Mouse (Mus musculus): Measurements from ENCODE around the gene Pms2.

Gene Pms2

DNA sequence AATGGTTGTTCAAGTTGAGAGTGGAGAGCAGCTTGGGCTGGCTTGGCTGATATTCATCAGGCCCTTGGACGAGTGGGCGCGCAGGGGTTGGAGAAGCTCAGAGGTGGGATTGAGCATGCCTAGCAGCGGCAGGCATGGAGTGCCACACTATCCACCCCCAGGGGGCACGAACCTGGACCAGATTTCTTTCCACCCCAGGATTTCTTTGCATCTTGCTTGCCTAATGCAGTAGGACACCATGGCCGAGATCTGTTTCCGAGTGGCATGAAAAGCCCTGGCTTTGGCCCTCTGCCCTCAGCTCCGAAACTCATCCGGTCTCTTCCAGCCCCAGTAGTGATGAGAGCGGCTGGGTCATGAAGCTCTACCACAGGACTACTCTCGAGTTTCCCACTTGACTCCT lies 23.6 kb downstream of the Pms2 start:
- DNase-seq (ENCODE audit: low spot score) = no peak

DNA sequence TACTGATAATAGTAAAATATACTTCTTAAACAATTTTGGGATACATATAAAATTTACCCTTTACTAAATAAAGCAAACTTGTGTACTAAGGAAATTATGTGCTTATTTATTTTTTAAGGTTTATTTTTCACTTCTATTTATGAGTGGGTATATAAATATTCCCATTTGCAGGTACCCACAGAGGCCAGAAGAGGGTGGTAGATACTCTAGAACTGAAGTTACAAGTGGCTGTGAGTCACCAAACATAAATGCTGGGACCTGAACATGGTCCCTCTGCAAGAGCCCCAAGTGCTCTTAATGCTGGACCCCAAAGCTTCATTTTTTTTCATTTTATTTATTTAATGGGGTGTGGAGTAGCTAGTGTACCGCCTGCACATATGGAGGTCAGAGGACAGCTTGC lies 24.1 kb downstream of the Pms2 start:
- DNase-seq (ENCODE audit: low spot score) = no peak

DNA sequence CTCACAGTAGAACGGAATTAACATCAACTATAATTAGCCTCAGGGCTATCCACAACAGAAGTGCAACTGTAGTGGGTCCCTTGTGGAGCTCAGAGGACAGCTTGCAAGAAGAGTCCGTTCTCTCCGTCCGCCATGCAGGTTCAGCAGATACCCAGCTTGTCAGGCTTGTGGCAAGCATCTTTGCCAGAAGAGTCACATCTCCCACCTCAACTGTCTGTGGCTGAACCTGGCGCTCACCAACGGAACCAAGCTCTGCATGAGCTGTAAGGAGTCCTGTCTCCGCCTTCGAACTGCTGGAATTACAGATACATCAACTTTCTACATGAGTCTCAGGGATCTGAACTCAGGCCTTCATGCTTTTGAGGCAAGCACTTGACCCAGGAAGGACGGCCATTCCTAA lies 26.4 kb downstream of the Pms2 start:
- no peak for DNase-seq (ENCODE audit: low spot score)

DNA sequence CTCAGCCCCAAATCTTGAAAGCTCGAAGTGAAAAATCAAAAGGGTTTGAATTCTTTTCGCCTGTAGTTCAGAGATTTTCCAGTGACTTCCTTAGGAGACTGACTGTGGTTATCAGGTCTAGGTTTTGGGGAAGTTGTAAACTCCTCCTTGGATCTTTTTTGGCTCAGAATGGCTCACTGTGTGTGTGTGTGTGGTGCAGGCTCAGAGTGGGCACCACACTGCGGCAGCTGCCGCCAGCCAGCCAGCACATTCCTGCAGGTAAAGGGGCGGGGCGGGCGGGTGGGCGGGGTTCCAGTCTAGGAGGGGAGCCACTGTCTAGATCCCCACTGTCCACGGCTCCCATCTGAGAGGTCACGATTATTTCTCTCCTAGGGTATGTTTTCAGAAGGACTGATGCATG lies 31.8 kb downstream of the Pms2 start:
- DNase-seq (ENCODE audit: low spot score) = no peak

DNA sequence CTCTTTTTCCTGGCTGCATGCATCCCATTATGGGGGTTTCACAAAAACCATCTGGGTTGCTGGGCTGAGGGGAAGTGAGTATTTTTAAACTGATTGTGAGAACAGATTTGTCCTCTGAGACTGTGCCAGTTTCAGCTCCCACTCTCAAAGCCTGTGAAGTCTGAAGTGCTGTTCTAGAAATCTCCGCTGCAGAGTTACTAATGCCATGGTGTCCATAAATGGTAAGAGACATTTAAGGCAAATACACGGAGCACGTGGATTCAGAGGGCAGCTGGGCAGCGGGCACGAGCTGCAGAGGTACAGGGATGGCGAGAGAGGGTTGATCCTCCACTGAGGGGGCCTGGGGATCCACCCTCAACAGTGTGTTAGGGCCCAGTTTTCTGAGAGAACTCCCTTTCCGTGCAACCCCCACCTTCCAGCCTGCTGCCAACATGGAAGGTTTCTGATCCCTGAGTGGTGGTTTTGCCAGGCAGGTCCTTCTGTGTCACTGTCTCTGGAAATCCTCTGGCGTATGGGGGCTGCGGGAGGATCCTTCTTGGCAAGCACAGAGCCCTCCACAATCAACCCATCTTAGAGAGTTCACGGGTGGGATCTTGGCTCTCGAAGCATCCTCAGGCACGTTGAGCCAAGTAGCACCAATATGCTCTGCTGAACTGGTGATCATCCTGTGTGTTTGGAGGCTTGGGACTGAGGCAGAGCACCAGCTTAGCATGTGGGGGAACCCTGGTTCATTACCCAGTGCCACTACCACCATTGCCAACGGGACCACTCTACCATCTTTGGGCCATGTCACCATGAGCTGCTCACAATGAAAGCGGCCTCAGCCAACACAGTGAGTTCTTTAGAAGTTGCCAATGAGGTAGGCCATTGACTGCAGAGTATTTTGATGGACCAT lies 33.7 kb downstream of the Pms2 start:
- DNase-seq (ENCODE audit: low spot score) = no peak

DNA sequence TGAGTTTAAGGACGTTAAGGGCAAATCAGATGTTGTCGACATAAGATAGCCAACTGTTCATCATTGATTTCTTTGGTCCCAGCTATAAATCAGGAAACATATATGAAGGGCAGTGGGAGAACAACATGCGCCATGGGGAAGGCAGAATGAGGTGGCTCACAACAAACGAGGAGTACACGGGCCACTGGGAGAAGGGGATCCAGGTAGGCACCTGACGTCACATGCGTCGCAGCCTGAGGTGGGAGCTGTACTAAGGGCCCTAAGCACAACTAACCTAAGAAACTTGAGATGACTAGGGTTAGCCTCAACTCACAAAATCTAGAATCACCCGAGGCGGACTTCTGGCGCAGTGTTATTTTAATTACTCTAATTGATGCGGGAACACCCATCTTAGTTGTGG lies 38.6 kb downstream of the Pms2 start:
- DNase-seq (ENCODE audit: low spot score) = no peak

DNA sequence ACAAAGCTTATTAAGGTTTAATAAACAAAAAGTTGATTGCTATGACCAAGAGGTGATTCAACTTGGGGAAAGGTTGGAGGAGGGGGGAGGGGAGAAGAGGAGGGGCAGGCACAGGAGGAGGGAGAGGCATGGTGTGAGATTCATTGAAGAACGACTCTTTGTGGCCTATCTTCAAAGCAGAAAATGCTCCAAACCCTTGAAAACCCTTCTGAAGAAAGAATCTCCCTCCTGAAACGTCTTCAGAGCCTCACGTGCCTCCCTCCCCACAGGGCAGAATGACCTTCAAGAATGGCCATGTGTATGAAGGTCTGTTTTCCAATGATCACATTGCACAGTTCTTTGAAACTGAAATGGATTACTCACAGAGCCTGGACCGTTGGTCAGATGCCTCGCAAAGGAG lies 40.3 kb downstream of the Pms2 start:
- DNase-seq (ENCODE audit: low spot score) = no peak

DNA sequence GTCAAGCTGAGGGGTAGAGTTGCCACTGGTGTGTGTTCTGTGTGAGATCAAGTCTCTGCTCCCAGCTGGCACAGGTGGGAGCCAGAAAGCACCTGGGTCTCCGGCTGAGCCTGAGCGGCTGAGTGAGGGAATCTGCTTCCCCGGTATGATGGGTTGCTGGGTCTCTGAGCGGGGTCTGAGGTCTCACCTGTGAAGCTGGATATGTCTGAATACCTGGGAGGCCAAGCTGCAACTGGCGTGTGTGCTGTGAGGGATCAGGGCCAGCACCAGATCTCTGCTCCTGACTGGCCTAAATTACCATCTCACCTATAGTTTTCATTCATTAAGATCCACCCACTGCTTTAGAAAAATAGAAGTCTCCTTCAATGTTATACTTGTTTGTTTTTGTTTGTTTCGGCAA lies 47.3 kb downstream of the Pms2 start:
- no peak for DNase-seq (ENCODE audit: low spot score)

DNA sequence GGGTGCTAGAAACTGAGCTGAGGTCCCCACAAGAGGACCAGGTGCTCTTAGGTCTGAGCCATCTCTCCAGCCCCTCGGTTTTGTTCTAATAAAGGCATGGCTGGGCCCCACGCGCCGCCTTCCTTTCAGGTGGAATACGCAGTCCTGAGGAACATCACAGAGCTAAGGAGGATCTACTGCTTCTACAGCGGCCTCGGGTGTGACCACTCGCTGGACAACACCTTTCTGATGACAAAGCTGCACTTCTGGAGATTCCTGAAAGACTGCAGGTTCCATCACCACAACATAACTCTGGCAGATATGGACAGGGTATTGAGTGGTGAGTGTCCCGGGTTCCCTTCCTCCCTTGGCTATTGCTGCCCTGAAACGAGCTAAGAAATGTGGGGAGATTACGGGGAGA lies 49.8 kb downstream of the Pms2 start:
- DNase-seq (ENCODE audit: low spot score) = no peak

DNA sequence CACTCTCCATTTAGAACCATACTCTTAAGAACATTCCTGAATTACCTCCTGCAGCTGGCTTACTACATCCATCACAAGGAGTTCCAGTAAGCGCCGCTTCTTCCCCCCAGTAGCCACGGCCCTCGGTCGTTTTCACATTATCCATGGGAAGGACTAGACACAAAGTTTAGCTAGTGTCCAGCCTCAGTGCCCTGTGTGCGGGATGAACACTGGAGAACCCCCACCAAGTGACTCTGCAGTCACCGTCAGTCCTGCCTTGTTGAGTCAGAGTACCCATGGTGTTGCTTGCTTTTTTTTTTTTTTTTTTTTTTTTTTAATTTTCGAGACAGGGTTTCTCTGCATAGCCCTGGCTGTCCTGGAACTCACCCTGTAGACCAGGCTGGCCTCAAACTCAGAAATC lies 51.4 kb downstream of the Pms2 start:
- DNase-seq (ENCODE audit: low spot score) = no peak

DNA sequence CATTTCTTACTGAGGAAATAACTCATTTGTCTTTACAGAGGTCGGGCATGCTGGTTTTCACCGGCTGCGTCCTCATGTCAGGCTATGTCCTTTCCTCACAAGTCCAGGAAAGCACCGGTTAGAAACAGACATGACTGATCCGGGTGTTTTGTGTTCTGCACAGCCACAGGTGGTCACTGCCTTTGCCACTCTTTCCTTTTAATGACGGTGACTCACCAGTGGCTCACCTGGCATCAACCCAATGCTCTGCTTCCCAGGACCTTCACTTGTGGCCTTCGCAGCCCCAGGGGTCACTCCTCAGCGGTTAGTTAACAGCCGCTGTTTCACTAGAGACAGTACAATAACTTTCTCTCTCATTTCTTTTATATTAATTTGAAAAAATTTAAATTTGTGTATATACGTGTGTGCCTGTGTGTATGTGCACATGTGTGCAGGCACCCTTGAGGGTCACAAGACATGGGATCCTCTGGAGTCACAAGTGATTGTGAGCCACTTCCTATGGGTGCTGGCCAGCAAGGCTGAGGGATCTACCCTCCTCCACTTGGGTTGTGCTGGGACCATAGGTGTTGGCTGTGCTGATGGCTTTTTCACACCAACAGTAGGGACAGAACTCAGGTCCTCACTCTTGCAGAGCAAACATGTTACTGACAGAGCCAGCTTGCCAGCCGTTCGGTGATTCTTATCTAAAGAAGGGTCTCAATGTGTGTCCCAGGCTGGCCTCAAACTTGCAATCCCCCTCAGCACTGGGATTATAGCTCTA lies 56.0 kb downstream of the Pms2 start:
- no peak for DNase-seq (ENCODE audit: low spot score)

DNA sequence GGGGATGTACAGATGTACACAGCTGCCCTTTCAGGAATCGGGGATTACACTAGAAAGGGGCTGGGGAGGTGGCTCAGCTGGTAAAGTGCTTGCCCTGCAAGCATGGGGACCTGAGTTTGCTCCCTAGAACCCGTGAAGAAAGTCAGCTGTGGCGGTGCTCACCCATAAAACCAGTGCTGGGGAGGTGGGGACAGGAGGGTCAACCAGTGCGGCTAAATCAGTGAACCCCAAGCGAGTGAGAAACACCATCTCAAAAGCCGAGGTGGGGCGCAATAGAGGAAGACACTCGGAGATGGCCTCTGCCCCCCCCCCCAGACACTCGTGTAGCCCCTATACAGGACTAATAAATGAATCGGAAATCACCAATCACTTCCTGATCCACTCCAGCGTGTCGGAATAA lies 56.9 kb downstream of the Pms2 start:
- DNase-seq (ENCODE audit: low spot score) = no peak

DNA sequence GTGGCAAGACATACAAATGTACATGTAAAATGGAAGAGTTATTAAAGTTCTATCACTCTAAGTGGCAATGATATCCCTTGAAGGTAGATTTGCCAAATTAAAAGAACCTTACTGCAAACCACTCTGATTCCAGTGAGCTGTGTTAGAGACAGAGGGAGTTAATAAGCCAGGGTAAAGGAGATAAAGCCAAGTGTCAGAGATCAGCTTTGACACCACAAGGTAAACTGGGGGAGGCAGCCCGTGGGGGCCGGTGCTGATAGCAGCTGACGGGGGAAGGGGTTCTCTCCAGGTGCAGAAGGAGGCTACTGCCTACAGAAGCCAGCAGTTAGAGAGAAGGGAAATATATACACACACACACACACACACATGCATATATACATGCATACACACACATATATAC lies 62.9 kb downstream of the Pms2 start:
- DNase-seq (ENCODE audit: low spot score) = no peak

DNA sequence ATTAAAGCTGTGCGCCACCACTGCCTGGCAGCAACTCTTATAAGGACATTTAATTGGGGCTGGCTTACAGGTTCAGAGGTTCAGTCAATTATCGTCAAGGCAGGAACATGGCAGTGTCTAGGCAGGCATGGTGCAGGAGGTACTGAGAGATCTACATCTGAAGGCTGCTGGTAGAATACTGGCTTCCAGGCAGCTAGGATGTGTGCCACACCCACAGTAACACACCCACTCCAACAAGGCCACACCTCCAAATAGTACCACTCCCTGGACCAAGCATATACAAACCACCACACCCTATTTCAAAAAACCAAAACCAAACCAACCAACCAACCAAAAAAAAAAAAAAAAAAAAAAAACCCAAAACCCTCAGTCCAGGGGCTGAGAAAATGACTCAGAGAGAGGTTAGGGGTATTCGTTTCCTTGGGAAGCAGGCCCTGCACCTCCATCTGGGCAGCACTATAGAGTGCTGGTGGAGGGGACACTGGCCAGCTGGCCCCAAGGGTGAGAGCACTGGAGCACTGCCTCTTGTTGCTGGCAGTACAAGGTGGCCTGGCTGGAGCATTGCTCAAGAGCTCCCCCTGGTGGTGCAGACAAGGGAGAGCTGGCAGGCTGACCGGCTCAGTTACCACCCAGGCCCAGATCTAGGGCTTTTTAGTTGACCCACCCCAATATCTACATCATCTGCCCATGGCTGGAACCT lies 65.3 kb downstream of the Pms2 start:
- peak; percentile 73 for DNase-seq (ENCODE audit: low spot score)

DNA sequence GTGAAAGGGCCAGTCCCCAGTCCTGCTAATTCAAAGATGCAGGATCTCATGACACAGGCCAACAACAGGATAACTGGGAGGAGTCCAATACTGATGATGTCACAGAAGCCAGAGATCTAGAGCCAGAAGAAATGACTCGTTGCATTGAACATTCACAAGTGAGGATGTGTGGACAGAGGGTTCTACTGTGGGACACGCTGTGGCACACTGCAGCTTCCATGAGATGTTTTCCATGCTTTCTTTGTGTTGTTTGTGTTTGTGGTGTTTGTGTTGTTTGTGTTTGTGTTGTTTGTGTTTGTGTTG lies 65.8 kb downstream of the Pms2 start:
- no peak for DNase-seq (ENCODE audit: low spot score)

DNA sequence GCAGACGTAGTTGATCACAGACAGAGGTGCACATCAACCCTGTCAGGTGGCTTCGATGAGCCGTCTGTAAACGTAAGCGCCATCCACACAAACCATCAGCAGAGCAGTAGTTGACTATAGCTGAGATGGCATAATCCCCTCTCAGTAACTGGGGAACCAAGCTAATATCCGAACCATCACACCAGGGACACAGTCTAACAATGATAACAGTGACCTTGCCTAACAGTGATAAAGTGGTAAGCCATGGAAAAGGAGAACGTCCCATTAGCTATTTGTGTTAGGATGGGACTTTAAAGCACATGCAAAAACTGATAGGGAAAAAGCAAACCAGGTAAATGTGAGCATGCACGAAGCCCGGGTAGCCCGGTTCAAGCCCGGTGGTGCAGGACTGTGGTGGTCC lies 66.5 kb downstream of the Pms2 start:
- DNase-seq (ENCODE audit: low spot score) = peak; percentile 17

DNA sequence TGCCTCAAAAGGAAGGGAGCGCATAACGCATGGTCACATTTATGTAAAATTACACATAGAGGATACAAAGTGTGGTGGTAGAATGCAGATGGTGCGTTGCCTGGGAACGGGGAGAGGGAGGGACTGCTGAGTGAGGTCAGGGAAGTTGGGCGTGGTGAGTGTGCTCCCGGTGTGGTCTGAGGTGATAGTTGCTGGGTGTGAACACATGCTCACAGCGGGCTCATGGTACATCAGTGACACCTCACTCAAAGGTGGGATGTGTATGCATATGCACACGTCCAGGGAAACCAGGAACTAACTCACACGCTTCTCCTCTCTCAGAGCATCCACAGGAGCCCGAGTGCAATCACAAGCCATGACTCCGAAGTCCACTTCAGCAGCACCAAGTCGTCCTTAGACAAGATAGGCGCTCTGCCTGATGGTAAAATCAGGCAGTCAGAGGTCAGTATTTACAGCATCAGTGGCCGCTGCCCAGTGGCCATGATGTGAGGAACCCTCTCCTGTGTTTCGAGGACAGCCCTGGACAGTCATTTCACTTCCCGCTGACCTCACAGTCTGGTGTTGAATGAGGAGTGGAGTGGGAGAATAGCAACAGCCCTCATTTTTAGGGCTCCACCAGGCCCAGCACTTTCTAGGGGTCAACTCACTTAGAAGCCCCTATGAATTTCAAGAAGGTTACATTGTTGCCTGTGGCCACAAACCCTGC lies 67.1 kb downstream of the Pms2 start:
- DNase-seq (ENCODE audit: low spot score) = peak; percentile 51

DNA sequence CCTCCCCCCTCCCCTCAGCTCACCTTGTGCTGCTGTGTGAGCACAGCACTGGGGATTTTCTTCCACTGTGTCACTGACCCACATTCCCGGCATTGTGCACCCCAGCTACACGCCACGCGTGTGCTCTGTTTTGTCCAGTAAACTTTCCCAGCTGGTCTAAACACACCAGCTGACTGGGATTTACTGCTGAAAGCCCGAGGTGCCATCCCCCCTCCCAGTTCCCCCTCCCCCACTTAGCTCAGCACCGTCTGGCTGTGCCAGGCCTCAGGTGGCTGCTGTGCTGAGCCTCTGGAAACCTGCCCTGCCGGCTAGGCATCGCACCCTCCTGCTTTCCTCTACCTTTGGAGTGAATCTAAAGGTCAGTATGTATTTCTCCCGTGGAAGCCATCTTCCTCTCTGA lies 71.1 kb downstream of the Pms2 start:
- DNase-seq (ENCODE audit: low spot score) = no peak

DNA sequence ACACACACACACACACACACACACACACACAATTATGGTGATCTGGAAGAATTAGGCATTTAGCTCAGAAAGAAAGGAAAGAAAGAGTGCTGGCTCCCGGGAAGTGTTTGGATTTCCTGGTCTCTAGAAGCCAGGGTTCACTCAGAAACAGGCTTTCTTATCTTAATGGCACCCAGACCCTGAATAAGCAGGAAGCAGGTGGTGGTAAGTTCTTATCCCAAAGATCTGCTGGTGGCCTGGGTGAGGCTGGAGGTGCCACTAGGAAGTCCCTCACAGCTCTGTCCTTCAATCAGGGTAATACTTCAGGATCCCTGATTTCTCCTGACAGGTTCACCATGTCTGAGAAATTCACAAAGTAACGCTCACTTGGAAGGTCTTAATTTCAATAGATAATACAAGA lies 72.6 kb downstream of the Pms2 start:
- DNase-seq (ENCODE audit: low spot score) = no peak

Data from spleen, adult 12 weeks (tissue).